Mouse (Mus musculus): Measurements from ENCODE around the gene 1700016C15Rik.

1700016C15Rik gene

GRCm38 (mm10) chr1:177717057-177717835 lies 12.4 kb upstream of the 1700016C15Rik start:
- DNase-seq, result no peak

- DNase-seq, result no peak
Measured at GRCm38 (mm10) chr1:177718340-177719028, 11.1 kb upstream of the 1700016C15Rik start.

GRCm38 (mm10) chr1:177719029-177719427 lies 10.6 kb upstream of the 1700016C15Rik start:
- DNase-seq, result no peak

- DNase-seq, result no peak
Measured at GRCm38 (mm10) chr1:177723786-177724185, 5.8 kb upstream of the 1700016C15Rik start.

GRCm38 (mm10) chr1:177726870-177727269 lies 2.7 kb upstream of the 1700016C15Rik start:
- DNase-seq, result no peak

GRCm38 (mm10) chr1:177727883-177728525 lies 1.6 kb upstream of the 1700016C15Rik start:
- DNase-seq, result no peak

- no peak for DNase-seq
Measured at GRCm38 (mm10) chr1:177731973-177732372, 2.4 kb downstream of the 1700016C15Rik start.

- no peak for DNase-seq
Measured at GRCm38 (mm10) chr1:177737505-177738105, 8.0 kb downstream of the 1700016C15Rik start.

- DNase-seq, result no peak
Measured at GRCm38 (mm10) chr1:177740707-177741106, 11.1 kb downstream of the 1700016C15Rik start.

- no peak for DNase-seq
Measured at GRCm38 (mm10) chr1:177742119-177742518, 12.5 kb downstream of the 1700016C15Rik start.

GRCm38 (mm10) chr1:177744521-177745325 lies 15.1 kb downstream of the 1700016C15Rik start:
- DNase-seq, result no peak

GRCm38 (mm10) chr1:177747869-177748540 lies 18.4 kb downstream of the 1700016C15Rik start:
- no peak for DNase-seq

GRCm38 (mm10) chr1:177753496-177753895 lies 23.9 kb downstream of the 1700016C15Rik start:
- no peak for DNase-seq

- no peak for DNase-seq
Measured at GRCm38 (mm10) chr1:177757249-177757648, 27.6 kb downstream of the 1700016C15Rik start.

GRCm38 (mm10) chr1:177768931-177769330 lies 39.3 kb downstream of the 1700016C15Rik start:
- no peak for DNase-seq

GRCm38 (mm10) chr1:177777397-177777796 lies 47.8 kb downstream of the 1700016C15Rik start:
- no peak for DNase-seq

GRCm38 (mm10) chr1:177792835-177793234 lies 63.2 kb downstream of the 1700016C15Rik start:
- DNase-seq, result no peak

- peak; percentile 18 for DNase-seq
Measured at GRCm38 (mm10) chr1:177794866-177795265, 65.3 kb downstream of the 1700016C15Rik start.

- DNase-seq, result no peak
Measured at GRCm38 (mm10) chr1:177795421-177796192, 66.0 kb downstream of the 1700016C15Rik start.

GRCm38 (mm10) chr1:177796193-177796939 lies 66.8 kb downstream of the 1700016C15Rik start, which contains the start of gene Adss:
Gene Adss, minus strand, starts transcription at chr1:177796511.
- peak; percentile 99 for DNase-seq

Measured in cerebellum, adult 9-11 months (tissue).